Comparison of ENCODE assay signal across 14 mouse cellular contexts in genomic region chr3:102534744-102535143, GRCm38 (mm10).
"Had no signal": no experiment of that assay in that cellular context is flagged by ENCODE, and none has a peak within 500 bp of the region (broad histone marks: within the 10 kb centered on the region; RNA-seq: fewer than 3 reads in every experiment).

No protein-coding gene starts in this region.

- DNase-seq: gastrocnemius, postnatal 14 days; gastrocnemius, postnatal 36 days; heart, adult 11 months; heart, adult 2 months; heart, postnatal 14 days; heart, postnatal 36 days; kidney, adult 11 months; kidney, adult 2 months; kidney, adult 9 months; kidney, postnatal 25 days; kidney, postnatal 4 days; layer of hippocampus, adult 9-11 months; liver; liver, embryonic 13.5 days had no signal
